Mouse (Mus musculus): ENCODE measurements around the gene Igf2bp1.
"Not testable (repeated sequence)": the region's sequence is repeated elsewhere in the genome, so short reads cannot be mapped to it uniquely, and the experiment has no call there.

Gene Igf2bp1

GRCm38 (mm10) chr11:95963304-95963703, 42.4 kb downstream of the Igf2bp1 start:
- in situ Hi-C loops (cut with MboI, MseI) = no loop called here

- in situ Hi-C loops (cut with MboI, MseI) = no loop called here
Observed at GRCm38 (mm10) chr11:95959152-95959551, 46.6 kb downstream of the Igf2bp1 start.

- in situ Hi-C loops (cut with MboI, MseI) = no loop called here
Observed at GRCm38 (mm10) chr11:95958251-95958650, 47.5 kb downstream of the Igf2bp1 start.

GRCm38 (mm10) chr11:95957407-95957806, 48.3 kb downstream of the Igf2bp1 start:
- in situ Hi-C loops (cut with MboI, MseI) = no loop called here

DNA sequence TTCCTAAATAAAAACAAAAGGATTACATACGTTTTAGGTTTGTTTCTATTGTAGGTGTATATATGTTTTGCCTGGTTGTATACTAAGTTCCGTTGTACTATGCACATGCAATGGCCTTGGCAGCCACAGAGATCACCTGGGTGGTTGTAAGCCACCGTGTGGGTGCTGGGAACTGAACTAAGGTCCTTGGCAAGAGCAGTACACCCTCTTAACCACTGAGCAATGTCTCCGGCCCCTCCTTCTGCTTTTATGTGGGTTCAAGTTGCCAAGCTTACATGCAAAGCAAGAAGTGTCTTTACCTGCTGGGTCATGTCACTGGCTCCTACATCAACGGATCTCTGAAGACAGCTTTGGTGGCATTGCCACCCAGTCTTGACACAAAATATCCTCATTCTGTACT, 52.4 kb downstream of the Igf2bp1 start:
- in situ Hi-C loops (cut with MboI, MseI) = no loop called here

DNA sequence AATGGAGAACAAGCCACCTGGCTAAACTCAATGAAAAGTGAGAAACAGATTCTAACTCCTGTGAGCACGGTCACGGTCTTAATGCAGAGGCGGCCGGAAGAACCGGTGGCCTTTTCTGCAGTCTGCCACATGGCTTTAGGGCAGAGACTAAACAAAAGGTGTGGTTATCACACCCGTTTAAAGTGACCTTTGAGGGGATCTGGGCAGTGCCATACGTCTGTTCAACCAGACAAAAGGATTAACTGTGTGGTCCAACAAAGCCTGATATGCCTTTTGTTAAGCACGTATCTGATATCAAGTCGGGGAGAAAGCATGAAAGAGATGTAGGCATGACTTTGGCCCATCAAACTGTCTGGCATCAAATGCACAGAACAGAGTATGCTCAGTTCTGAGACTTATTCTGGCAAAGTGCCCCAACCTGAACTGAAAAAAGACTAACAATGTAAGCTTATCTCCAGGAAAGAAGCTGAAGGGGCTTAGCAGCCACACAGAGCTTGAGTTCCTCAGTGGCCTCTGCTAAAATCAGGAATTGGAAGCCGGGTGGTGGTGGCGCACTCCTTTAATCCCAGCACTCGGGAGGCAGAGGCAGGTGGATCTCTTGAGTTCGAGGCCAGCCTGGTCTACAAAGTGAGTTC, 59.8 kb downstream of the Igf2bp1 start:
- in situ Hi-C loops (cut with MboI, MseI) = loop anchor here (25.0 kb wide), 1 partner anchor 641 kb away; no protein-coding TSS in a partner anchor

GRCm38 (mm10) chr11:95939828-95940507, 65.8 kb downstream of the Igf2bp1 start:
- in situ Hi-C loops (cut with MboI, MseI) = loop anchor here (25.0 kb wide), 1 partner anchor 647 kb away; no protein-coding TSS in a partner anchor

DNA sequence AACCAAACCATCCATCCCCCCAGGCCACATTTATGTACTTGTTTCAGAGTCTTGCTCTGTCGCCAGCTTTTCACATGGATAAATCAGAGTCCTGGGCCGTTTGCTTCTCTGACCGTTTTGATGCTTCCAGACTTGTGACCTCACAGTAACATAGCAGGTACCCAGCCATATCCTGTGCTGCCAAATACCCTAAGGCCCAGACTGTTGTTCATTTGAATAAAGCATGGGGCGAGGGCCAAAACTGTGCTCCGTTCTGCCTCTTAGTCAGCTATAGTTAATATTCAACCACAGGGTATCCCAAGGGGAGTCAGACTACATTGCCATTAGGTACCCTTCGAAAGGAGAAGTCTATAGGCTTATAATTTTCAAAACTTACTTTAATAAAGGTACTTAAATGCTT, 69.3 kb downstream of the Igf2bp1 start:
- in situ Hi-C loops (cut with MboI, MseI) = loop anchor here (25.0 kb wide), 1 partner anchor 651 kb away; no protein-coding TSS in a partner anchor

- in situ Hi-C loops (cut with MboI, MseI) = loop anchor here (25.0 kb wide), 1 partner anchor 655 kb away; no protein-coding TSS in a partner anchor
Observed at GRCm38 (mm10) chr11:95932168-95932567, 73.6 kb downstream of the Igf2bp1 start.

DNA sequence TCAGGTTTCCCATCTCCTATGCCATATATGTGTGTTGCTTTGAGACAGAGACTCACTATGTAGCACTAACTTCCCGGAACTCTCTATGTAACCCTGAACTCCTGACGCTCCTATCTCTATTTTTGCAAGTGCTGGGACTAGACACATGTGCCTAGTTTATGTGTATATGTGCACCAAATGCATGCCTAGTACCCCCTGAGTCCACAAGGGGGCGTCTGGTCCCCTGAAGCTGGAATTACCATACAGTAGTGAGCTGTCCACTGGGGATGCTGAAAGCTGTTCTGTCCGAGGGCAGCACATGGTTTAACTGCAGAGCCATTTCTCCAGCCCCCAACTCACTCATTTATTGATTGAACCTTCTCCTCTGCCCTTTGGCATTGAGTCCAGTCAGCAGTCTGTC, 79.3 kb downstream of the Igf2bp1 start:
- in situ Hi-C loops (cut with MboI, MseI) = loop anchor here (25.0 kb wide), 1 partner anchor 661 kb away; no protein-coding TSS in a partner anchor

DNA sequence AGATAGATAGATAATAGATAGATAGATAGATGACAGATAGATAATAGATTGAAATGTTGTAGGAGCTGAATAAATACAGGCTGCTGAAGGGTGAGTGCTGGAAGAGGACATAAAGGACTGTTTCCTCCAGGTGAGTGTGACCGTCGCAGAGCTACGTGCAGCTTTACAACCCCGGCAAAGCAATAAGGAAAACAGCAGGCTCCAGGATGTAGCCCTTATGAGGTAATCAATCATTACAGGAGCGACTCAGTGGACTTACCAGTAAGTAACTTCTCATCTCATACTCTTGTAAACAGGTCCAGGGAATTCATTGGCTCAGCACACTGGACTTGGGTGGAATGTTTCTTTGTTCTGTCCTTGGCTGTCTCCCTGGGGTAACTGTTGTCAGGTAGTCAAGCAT, 79.8 kb downstream of the Igf2bp1 start:
- in situ Hi-C loops (cut with MboI, MseI) = loop anchor here (25.0 kb wide), 1 partner anchor 661 kb away; no protein-coding TSS in a partner anchor

GRCm38 (mm10) chr11:95924215-95924614, 81.5 kb downstream of the Igf2bp1 start:
- in situ Hi-C loops (cut with MboI, MseI) = no loop called here

GRCm38 (mm10) chr11:95923477-95923876, 82.3 kb downstream of the Igf2bp1 start:
- in situ Hi-C loops (cut with MboI, MseI) = not testable (repeated sequence)

DNA sequence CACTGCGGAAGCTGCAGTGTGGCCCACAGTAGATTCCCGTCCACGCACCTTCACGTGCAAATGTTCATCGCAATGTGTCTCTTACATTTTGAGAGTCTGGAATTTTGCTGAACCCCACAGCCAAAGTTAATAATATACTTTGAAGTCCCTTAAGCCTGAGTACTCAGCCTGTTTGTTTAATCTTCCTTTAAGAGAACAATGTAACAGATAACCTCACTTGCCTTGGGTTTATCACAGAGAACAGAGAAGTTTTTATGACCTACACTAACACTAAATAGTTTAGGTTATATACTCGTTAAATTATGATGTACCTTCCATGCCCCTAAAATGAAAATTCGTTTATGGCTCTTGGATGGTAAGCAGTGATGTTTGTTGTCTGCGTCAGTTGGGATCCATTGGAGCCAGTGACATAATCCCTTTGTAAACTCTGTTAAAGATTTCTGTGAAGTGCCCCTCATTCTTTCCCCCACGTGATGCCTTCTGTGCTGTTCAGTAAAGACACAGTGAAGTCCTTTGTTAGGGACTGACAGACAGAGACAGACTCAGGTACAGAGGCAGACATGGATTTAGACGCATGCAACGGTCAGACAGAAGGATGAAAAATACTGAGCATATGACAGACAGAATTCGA, 83.6 kb downstream of the Igf2bp1 start:
- in situ Hi-C loops (cut with MboI, MseI) = no loop called here

DNA sequence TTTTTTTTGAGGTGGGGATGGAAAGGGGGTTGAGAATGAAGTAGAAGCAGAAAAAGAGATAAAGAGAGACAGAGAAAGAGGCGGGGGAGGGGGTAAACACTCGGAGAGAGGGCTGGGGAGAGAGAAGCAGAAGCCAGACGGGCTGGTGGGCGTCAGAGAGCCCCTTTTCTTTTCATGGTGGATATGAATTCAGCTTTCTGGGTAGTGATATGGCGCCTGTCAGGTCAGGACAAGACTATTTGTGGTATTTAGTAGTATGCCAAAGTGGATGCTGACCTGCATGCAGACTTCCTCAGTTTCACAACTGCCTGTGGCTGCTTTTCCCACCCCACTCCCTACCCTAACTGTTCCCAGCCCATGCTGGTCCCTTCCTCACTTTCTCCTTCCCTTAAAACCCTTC, 89.3 kb downstream of the Igf2bp1 start:
- in situ Hi-C loops (cut with MboI, MseI) = no loop called here

DNA sequence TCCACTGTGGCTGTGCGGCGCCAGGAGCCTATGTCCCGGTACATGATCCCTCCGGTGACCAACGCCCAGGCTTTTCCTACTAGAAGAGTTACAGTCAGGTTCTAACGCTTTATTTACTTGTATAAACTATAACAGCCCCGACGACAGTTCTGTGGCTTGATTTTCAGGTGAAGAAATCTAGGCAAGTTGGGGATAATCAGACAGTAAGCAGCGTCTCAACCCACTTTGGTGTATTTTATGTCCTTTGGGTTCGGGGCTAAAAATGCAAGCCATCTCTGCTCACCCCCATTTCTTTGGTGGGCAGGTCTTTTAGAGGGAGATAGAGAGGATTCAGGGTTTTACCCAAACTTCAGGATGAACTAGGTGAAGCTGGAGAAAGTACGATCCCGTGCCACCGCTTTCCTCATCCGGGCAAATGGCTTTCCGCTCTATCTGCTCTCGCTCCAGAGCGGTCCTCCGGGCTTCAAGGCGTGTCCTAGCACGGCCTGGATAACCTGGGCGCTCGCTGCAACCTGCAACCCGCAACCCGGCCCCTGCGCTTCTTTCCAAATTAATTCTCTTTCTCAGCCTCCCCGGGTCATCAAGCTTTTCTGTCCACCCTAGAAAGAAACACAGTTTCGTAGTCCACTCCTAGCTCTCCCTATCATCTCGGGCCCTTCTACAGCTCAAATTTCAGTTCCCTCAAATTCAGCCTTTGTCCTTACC, 90.6 kb downstream of the Igf2bp1 start:
- in situ Hi-C loops (cut with MboI, MseI) = no loop called here

GRCm38 (mm10) chr11:95914571-95914991, 91.2 kb downstream of the Igf2bp1 start, which contains the start of gene B4galnt2:
Gene B4galnt2, minus strand, starts transcription at chr11:95914891.
- in situ Hi-C loops (cut with MboI, MseI) = no loop called here

- in situ Hi-C loops (cut with MboI, MseI) = no loop called here
Observed at GRCm38 (mm10) chr11:95913959-95914566, 91.7 kb downstream of the Igf2bp1 start.

DNA sequence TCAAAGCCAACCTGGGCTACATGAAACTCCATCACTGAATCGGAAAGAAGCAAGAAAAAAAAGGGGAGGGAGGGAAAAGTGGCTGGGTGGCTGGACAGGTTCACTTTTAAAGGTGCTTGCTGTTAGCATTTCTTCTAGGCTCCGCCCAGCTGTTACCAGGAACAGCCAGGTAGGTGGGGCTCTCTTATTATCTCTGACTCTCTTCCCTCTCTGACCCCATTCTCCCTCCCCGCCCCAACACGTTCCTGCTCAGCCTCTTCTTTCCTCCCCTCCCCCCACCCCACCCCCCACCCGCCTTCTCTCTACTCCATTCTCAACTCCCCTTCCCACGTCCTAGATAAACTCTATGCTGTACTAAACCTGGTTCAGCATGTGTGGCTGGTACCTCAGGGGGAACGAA, 94.2 kb downstream of the Igf2bp1 start:
- in situ Hi-C loops (cut with MboI, MseI) = no loop called here

DNA sequence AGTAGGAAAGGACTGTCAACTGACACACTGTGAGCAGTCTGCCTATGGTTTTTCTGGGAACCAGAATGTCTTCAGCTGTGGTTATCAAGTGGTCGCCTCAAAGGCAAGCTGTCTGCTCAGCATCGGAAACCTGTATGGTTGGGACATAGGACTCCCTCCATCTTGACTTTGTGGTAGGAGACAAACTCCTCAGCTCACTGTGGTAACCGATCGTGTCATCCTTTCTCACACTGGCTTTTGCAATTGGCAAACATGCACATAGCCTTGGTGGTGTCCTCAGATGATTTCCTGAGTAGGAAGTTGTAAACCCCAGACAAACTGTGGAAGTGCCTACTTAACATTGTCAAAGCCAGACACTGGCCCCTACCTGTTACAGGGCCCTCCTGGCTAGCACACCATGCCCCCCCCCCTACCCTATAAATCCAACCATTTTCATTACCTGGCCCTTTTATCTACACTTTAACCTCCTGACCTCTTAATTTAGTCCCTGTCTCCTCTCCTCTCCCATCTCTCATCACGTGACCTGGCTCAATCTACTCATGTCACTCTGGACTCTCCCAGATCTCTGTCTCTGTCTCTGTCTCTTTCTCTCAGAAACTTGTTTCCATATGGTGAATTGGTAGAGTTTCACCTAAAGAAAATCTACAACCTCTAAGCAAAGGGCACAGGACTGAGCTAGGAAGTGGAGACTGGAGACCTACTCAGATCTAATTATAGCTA, 97.8 kb downstream of the Igf2bp1 start:
- in situ Hi-C loops (cut with MboI, MseI) = no loop called here
